Comparison of ENCODE assay signal across 8 mouse cellular contexts in the genomic region with DNA sequence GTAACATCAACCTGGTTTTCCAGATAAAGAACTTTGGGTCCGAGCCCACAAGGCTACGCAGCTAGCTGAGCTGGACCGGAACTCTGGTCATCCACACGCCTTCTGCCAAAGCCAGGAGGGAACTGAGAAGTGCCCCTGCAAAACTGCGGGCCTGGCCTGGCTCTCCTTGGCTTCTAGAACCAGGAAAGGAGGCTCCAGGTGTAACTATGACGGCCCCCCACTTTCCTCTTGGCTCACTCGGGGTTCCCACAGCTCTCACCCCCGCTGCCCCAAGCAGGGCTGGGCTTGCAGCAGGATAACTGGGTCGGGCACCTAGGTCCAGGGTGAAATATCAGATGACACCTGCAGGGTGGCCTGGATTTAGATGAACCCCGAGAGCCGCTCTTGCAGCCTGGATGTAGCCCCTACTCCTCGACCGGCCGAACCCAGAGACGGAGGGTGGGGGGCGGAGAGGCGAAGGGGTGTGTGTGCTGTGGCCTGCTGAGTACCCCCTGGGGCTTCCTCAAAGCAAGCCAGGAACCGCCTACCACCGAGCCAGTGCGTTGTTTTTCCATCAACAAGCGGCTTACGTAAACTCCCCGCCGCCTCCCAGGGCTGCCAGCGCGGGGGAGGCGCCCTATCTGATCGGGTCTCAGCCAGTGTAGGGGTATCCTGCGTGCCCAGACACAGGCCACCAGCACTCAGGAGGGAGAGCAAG. TPM values are rescaled to one million over a fixed set of nuclear protein-coding genes. Genes with fewer than 3 reads are reported as not detected.
DNase-seq lines count a peak whose midpoint lies in the region; ATAC-seq lines count a peak whose summit lies in the region.

No protein-coding gene starts in this region.

- H3K4me1 ChIP-seq in neural tube, embryonic 12.5 days = peaks cover 8% of the 10 kb centered on the region; the same call in 1 of the 2 replicates
- peaks cover 12% of the 10 kb centered on the region for H3K4me1 ChIP-seq in hindbrain, embryonic 15.5 days (replicated peaks)
- H3K4me1 ChIP-seq in midbrain, embryonic 15.5 days = peaks cover 17% of the 10 kb centered on the region

- H3K4me3 ChIP-seq in neural tube, embryonic 12.5 days = peak overlapping the region; percentile 9; the same call in 1 of the 2 replicates
- peak overlapping the region; percentile 14; the same call in 1 of the 2 replicates for H3K4me3 ChIP-seq in hindbrain, embryonic 15.5 days
- peak overlapping the region; percentile 19 for H3K4me3 ChIP-seq in midbrain, embryonic 15.5 days

- H3K27ac ChIP-seq in neural tube, embryonic 12.5 days = no peak overlapping the region
- H3K27ac ChIP-seq in hindbrain, embryonic 15.5 days (replicated peaks) = no peak overlapping the region
- H3K27ac ChIP-seq in midbrain, embryonic 15.5 days = no peak overlapping the region

- H3K9ac ChIP-seq in neural tube, embryonic 12.5 days = no peak overlapping the region
- 0 out of 2 replicates have a peak overlapping the region, but pooled peaks have one; percentile 6 for H3K9ac ChIP-seq in hindbrain, embryonic 15.5 days
- no peak overlapping the region for H3K9ac ChIP-seq in midbrain, embryonic 15.5 days

- peak overlapping the region; percentile 41 for H3K4me2 ChIP-seq in neural tube, embryonic 12.5 days (replicated peaks)
- peak overlapping the region; percentile 49 for H3K4me2 ChIP-seq in hindbrain, embryonic 15.5 days
- H3K4me2 ChIP-seq in midbrain, embryonic 15.5 days = peak overlapping the region; percentile 47

- peak; percentile 16 for DNase-seq in adrenal gland, adult 2 months
- no peak for DNase-seq in adrenal gland, postnatal 25 days
- no peak for DNase-seq in neural tube, embryonic 10.5 days (ENCODE audit: extremely low spot score, low spot score)
- no peak for DNase-seq in natural killer cell, adult 2 months (ENCODE audit: low spot score in 2 of 2)
- no peak for DNase-seq in right cerebral cortex, postnatal 36 days (ENCODE audit: low spot score in 2 of 2)

- peaks cover 48% of the 10 kb centered on the region for H3K27me3 ChIP-seq in neural tube, embryonic 12.5 days (replicated peaks)
- peaks cover 57% of the 10 kb centered on the region for H3K27me3 ChIP-seq in hindbrain, embryonic 15.5 days
- H3K27me3 ChIP-seq in midbrain, embryonic 15.5 days (replicated peaks) = peaks cover 47% of the 10 kb centered on the region

- WGBS in neural tube, embryonic 12.5 days = 4% methylated on average over 29 of the region's 29 CpGs
- WGBS in hindbrain, embryonic 15.5 days = 4% methylated on average over 27 of the region's 29 CpGs
- 4% methylated on average over 29 of the region's 29 CpGs for WGBS in midbrain, embryonic 15.5 days

- H3K9me3 ChIP-seq in neural tube, embryonic 12.5 days = no peaks in the 10 kb centered on the region
- H3K9me3 ChIP-seq in hindbrain, embryonic 15.5 days = no peaks in the 10 kb centered on the region
- H3K9me3 ChIP-seq in midbrain, embryonic 15.5 days = no peaks in the 10 kb centered on the region

- ATAC-seq in neural tube, embryonic 12.5 days (ENCODE audit: low FRiP score, low read depth) = no peak
- ATAC-seq in hindbrain, embryonic 15.5 days (ENCODE audit: low FRiP score, low read depth) = peak; percentile 39; the same call in 1 of the 2 replicates
- ATAC-seq in midbrain, embryonic 15.5 days (replicated peaks) = no peak

- H3K36me3 ChIP-seq in neural tube, embryonic 12.5 days = no peaks in the 10 kb centered on the region
- H3K36me3 ChIP-seq in hindbrain, embryonic 15.5 days = no peaks in the 10 kb centered on the region
- no peaks in the 10 kb centered on the region for H3K36me3 ChIP-seq in midbrain, embryonic 15.5 days (replicated peaks)

RNA-seq across cellular contexts. Expression of a gene that starts 39.9 kb away (rescaled TPM):
- not detected for total RNA-seq in adrenal gland, adult 2 months (2021)
- polyA plus RNA-seq in adrenal gland, adult 2 months (2012; rRNA removed) = 0.07 TPM in 1 of 2 replicates, not detected in the other
- not detected in 2 replicates for total RNA-seq in adrenal gland, postnatal 25 days (2021)
- 6.9 and 7.5 TPM in 2 replicates for polyA plus RNA-seq in neural tube, embryonic 12.5 days (2016; fragmentation: Nextera tagmentation; extraction: Ambion mirVana)
- 12.3 and 63.3 TPM in 2 replicates for polyA plus RNA-seq in hindbrain, embryonic 15.5 days (2015; fragmentation: Nextera tagmentation; extraction: Ambion mirVana)
- polyA plus RNA-seq in midbrain, embryonic 15.5 days (2015; fragmentation: Nextera tagmentation; extraction: Ambion mirVana) = 47.3 and 58.4 TPM in 2 replicates
